Mouse (Mus musculus): ENCODE results near the gene Lrch4.

Gene Lrch4

DNA sequence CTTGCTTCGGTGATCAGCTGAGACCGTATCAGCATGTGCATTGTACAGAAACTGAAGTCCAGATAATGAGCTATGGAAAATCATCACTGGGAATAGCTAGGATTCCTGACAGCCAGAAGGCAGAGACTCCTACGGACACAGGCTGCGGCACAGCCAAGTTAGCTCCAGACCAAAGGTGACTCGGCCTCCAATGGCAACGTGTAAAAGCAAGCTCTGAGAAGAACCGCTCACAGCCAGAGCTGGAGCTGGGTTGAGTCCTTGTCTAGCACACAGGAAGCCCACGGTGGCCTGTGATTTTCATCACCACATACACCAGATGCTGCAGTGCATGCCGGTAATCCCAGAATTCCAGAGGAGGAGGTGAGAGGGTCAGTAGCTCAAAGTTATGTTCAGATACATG, 61.6 kb downstream of the Lrch4 start:
- no peak for DNase-seq (ENCODE audit: low spot score)

All from left cerebral cortex, adult 11 months (tissue).